Mouse (Mus musculus) brain, embryonic 14.5 days (tissue): Measurements from ENCODE around the gene Mb.

Source experiments
- CTCF ChIP-seq: fragments of 200-500 bp; IDR thresholded peaks from 2 replicates; pipeline ENCODE4 v1.5.1; 2012; ENCODE audit warnings: inconsistent platforms, mild to moderate bottlenecking, moderate library complexity, borderline replicate concordance; ENCODE audit not compliant: insufficient read depth, insufficient read length; ENCODE audit errors: extremely low read depth
- POLR2A ChIP-seq: fragments of 200-500 bp; IDR thresholded peaks from 2 replicates; pipeline ENCODE4 v1.6.1; 2012; ENCODE audit warnings: mild to moderate bottlenecking, inconsistent platforms, borderline replicate concordance; ENCODE audit not compliant: poor library complexity, insufficient read depth, insufficient read length, severe bottlenecking; ENCODE audit errors: extremely low read depth

- TF ChIP-seq POLR2A (no peak), CTCF (no peak)
Observed at GRCm38 (mm10) chr15:77058566-77058965, 8.1 kb upstream of the Mb start.
